10 mouse cellular contexts compared by ENCODE assay signal in genomic region chr12:75544259-75544658, GRCm38 (mm10).
"Had no signal": no experiment of that assay in that cellular context is flagged by ENCODE, and none has a peak within 500 bp of the region (broad histone marks: within the 10 kb centered on the region; RNA-seq: fewer than 3 reads in every experiment).

No protein-coding gene starts in this region.

- ATAC-seq: liver, embryonic 12.5 days; midbrain, embryonic 13.5 days had no signal

- H3K4me3 ChIP-seq: liver, embryonic 12.5 days; lung, embryonic 15.5 days; midbrain, embryonic 13.5 days had no signal

- H3K27me3 ChIP-seq: liver, embryonic 12.5 days; lung, embryonic 15.5 days; midbrain, embryonic 13.5 days had no signal

- H3K4me2 ChIP-seq: liver, embryonic 12.5 days; lung, embryonic 15.5 days; midbrain, embryonic 13.5 days had no signal

- H3K9me3 ChIP-seq: liver, embryonic 12.5 days; lung, embryonic 15.5 days; midbrain, embryonic 13.5 days had no signal

- DNase-seq: kidney, adult 11 months; kidney, adult 9 months; kidney, postnatal 36 days; left cerebral cortex, postnatal 4 days; right cerebral cortex, postnatal 14 days; thymus, adult 18-20 months; thymus, postnatal 36 days had no signal

- H3K9ac ChIP-seq: liver, embryonic 12.5 days; lung, embryonic 15.5 days; midbrain, embryonic 13.5 days had no signal

- H3K27ac ChIP-seq: liver, embryonic 12.5 days; lung, embryonic 15.5 days; midbrain, embryonic 13.5 days had no signal

- H3K36me3 ChIP-seq: liver, embryonic 12.5 days; lung, embryonic 15.5 days; midbrain, embryonic 13.5 days had no signal
